Mouse (Mus musculus) left cerebral cortex, adult 11 months (tissue): ENCODE data around the gene Defa23.
"Not testable (repeated sequence)": the region's sequence is repeated elsewhere in the genome, so short reads cannot be mapped to it uniquely, and the experiment has no call there.

Experiments
- DNase-seq: peaks from one replicate; pipeline ENCODE4 v3.0.0; 2022; ENCODE audit warnings: low spot score

Gene Defa23

GRCm38 (mm10) chr8:21054747-21055146, at the start of gene Defa23:
TSS of gene Defa23 (plus strand) at chr8:21055047.
- not testable (repeated sequence) for DNase-seq

GRCm38 (mm10) chr8:21006801-21007200, 48.0 kb upstream of the Defa23 start:
- DNase-seq, result no peak

- DNase-seq, result not testable (repeated sequence)
Measured at GRCm38 (mm10) chr8:21008578-21008977, 46.3 kb upstream of the Defa23 start.

- DNase-seq, result not testable (repeated sequence)
Measured at GRCm38 (mm10) chr8:21010548-21010947, 44.3 kb upstream of the Defa23 start.

GRCm38 (mm10) chr8:21025245-21025644, 29.6 kb upstream of the Defa23 start, which contains the start of gene Defa21:
TSS of gene Defa21 (plus strand) at chr8:21025545.
- DNase-seq, result not testable (repeated sequence)

GRCm38 (mm10) chr8:21064738-21065137, 9.9 kb downstream of the Defa23 start, which contains the start of gene Defa35:
TSS of gene Defa35 (plus strand) at chr8:21065038.
- not testable (repeated sequence) for DNase-seq

- not testable (repeated sequence) for DNase-seq
Measured at GRCm38 (mm10) chr8:21084142-21084541, 29.3 kb downstream of the Defa23 start, which contains the start of gene Defa25. TSS of gene Defa25 (plus strand) at chr8:21084442.

GRCm38 (mm10) chr8:21093106-21093505, 38.3 kb downstream of the Defa23 start:
- no peak for DNase-seq

GRCm38 (mm10) chr8:21095950-21096349, 41.1 kb downstream of the Defa23 start, which contains the start of gene Gm14851:
TSS of gene Gm14851 (minus strand) at chr8:21096050.
- not testable (repeated sequence) for DNase-seq
